Mouse (Mus musculus) B cell, adult 2 months (primary cell): Measurements from ENCODE around the gene Bcas3.

ENCODE experiments used
- DNase-seq, 2 experiments: peaks; one replicate each; pipeline ENCODE4 v3.0.0; 2022

The Bcas3 gene

DNA sequence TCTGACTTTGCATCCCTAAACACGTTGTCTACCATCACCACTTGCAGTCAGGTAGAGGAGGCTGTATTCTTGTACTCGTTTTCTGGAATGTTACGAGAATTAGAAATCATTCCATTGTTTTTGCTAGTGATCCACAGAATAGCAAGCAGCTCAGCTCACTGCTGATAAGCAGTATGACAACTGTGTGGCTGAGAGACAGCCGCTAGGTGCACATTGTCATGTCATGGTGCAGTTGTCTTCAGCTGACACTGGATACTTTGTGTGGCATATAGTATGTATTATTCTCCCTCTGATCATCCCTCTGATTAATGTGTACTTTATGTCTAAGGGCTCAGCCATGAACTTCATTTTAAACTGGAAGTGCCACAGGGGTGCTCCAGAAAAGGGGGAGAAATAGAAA is 190.3 kb downstream of the Bcas3 start:
- no peak for DNase-seq

DNA sequence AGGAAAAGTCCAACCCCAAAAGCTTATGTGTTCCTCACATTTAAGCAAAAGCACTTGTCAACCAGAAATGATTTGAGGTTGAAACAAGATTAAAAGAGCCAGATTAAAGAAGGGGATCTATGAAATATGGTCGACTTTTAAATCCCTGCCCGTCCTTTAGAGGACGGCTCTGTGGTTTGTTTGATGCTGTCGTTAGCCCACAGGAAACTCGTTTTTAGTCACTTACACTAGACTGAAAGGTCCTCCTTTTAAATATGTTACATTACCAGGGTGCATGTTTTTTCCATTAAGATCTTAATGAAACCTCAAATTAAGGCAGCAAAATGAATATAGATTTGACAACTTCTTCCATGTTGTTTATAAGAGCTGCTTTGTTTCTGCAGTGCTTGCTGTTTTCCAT is 192.6 kb downstream of the Bcas3 start:
- no peak for DNase-seq

- no peak for DNase-seq
These were observed 195.0 kb downstream of the Bcas3 start for GRCm38 (mm10) chr11:85547966-85548365.

GRCm38 (mm10) chr11:85549651-85550050 is 196.7 kb downstream of the Bcas3 start:
- DNase-seq: no peak

- DNase-seq: no peak
These were observed 202.1 kb downstream of the Bcas3 start for GRCm38 (mm10) chr11:85555066-85555465.

DNA sequence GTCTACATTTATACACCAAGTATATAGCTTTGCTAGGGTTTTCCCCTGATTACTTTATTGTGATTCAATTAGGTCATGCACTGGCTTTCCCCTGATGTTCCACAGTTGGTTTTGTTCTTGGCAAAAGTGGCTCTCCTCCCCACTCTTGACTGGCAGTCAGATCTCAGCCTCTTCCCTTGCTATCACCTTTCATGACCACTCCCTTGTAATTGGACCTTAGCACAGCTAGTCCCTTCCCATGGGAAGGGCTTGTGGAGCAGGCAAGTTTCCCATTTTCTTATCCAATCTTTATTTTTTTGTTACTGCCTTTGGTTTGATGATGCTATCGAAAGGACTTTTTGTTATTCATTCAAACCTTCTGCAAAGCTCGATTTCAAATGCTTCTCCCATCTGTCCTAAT is 202.8 kb downstream of the Bcas3 start:
- DNase-seq: no peak

DNA sequence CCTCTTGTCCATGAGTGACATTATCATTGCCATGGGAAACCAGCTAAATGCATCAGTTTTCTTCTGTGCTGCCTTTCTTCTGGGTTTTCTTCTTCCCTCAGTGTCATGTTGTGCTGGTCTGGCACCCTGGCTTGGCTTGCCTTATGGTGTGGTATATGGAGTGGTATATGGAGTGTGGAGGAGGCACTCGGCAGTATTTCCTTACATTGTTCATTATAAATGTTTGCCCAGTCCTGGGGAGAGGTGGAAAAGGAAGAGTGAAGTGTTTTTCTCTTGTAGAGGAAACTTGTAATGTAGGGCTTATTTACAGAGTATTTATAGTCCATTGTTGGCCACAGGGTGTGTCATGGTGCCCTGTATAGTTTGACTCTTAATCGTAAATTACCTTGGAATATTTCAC is 212.1 kb downstream of the Bcas3 start:
- DNase-seq: no peak

- no peak for DNase-seq
These were observed 218.1 kb downstream of the Bcas3 start for GRCm38 (mm10) chr11:85571040-85571439.

GRCm38 (mm10) chr11:85571936-85572335 is 219.0 kb downstream of the Bcas3 start:
- DNase-seq: no peak

DNA sequence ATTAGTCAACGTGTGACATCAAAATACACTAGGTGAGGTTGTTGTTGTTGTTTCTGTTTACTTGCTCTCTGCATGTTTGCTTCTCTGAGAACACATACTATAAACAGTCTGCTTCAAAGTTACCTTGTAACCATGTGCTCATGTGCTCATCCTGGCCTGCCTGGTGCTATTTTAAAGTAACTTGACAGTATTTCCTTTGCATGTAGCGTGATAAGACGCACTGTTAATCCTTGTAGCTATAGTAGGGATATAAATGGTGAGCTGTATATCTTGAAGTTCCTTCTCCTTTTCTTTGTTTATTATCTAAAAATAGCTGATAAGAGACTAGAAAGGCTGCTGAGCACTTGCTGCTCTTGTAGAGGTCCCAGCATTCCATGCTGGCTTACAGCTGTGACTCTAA is 219.6 kb downstream of the Bcas3 start:
- DNase-seq: no peak

GRCm38 (mm10) chr11:85574496-85574895 is 221.5 kb downstream of the Bcas3 start:
- DNase-seq: no peak

DNA sequence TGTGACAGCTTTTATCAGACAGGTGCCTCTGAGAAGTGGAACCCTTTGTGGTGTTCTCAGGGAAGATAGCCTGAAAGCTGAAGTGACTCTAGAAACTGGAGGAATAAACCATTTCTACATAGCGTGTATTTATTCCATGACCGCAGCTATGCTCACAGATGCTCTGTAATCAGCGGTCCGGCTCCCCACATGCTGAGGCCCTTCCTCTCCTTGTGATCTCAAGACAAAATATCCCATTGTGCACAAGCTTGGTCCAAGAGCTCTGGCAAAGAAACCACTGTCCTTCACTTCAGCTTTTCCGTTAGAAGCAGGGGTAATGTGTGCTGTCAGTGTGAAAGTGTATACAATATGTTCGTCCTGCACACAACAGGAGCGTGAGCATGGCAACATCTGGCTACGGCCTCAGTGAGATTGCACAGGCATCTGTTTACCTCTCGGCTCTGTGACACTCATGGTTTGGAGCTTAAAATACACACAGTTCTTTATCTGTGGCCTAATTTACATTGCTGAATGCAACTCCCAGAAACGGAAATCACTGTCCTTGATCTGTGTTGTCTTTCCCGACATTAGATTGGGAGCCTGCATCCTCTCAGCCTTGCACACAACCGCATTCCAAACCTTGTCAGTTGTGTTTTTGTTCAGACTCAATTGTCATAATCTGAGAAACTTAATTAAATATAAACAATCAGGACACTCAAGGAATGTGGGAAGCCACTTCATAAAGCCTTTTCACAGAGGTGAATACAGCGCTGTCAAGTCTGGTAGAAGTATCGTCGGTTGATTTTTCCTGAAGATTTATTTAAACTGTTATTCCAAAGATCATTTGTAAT is 225.1 kb downstream of the Bcas3 start:
- DNase-seq: no peak

- DNase-seq: no peak
These were observed 231.1 kb downstream of the Bcas3 start for GRCm38 (mm10) chr11:85584086-85584485.

DNA sequence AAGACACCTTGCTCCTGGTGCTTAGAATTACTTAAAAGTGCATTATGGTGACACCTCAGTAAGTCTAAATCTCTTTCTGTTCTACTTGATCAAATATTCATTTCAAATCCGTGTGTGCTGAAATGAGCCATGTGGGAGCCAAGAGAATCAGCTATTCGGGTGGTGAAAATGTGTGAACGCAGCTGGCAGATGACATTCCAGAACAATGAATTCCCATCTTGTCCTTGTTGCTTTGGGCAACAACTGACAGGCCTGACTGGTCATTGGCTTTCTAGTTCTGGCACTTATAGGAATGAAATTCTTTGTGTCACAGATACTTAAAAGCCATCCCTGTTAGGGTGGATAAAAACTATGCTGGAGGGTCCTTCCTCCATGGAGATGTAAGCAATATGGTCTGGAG is 240.7 kb downstream of the Bcas3 start:
- DNase-seq: no peak

DNA sequence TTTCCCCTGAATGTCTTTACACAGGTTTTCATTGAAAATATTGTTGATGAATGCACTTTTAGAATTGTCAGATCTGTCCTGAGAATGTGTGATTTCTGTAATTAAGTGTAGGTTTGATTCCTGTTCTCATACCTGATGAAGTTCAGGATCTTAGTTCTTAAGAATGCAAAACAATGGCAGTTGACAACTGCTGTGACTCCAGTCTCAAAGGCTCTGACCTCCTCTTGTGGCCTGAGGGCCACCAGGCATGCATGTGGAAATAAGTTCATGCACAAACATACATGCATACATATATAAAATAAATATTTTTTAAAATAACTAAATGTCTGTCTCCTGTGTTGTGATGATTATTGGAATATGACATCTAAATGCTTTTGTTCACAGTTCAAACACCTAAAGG is 246.3 kb downstream of the Bcas3 start:
- no peak for DNase-seq

DNA sequence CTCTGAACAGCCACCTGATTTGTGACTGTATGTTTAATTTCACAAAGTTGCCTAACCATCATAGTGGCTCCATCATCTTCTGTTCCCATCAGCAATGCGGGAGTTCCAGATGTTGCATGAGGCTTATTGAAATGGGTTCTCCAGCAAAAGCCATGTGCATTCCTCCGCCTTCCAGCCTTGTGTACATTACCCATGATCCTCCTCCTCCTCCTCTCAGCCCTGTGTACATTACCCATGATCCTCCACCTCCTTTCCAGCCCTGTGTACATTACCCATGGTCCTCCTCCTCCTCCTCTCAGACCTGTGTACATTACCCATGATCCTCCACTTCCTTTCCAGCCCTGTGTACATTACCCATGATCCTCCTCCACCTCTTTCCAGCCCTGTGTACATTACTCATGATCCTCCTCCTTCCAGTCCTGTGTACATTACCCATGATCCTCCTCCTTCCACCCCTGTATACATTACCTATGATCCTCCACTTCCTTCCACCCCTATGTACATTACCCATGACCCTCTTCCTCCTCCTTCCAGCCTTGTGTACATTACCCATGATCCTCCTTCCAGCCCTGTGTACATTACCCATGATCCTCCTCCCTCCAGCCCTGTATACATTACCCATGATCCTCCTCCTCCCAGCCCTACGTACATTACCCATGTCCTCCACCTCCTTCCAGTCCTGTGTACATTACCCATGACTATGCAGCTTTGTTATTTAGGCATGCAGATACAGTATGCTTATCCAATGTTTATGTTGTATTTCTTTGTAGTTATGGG is 250.8 kb downstream of the Bcas3 start:
- no peak for DNase-seq

- no peak for DNase-seq
These were observed 256.5 kb downstream of the Bcas3 start for GRCm38 (mm10) chr11:85609303-85609940.

GRCm38 (mm10) chr11:85613035-85613434 is 260.1 kb downstream of the Bcas3 start:
- DNase-seq: no peak

DNA sequence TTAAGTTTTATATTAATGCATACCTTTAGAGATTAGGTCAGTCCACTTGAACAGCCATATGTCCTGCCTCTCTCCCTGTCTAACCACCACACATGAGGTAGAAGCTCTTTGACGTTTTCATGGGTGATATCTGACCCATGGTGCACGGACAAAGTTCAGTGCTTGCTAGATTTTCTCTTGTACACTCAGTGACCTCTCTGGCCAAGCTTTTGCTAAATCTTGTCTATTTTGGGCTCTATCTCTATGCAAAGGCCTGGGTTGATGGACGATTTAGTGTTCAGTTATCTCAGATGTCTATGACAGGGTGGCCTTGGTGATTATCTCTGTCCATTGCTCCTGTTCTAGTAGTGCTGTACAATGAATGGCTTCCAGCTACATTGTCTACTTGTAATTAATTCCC is 260.6 kb downstream of the Bcas3 start:
- DNase-seq: no peak

- DNase-seq: no peak
These were observed 261.5 kb downstream of the Bcas3 start for GRCm38 (mm10) chr11:85614431-85614830.

DNA sequence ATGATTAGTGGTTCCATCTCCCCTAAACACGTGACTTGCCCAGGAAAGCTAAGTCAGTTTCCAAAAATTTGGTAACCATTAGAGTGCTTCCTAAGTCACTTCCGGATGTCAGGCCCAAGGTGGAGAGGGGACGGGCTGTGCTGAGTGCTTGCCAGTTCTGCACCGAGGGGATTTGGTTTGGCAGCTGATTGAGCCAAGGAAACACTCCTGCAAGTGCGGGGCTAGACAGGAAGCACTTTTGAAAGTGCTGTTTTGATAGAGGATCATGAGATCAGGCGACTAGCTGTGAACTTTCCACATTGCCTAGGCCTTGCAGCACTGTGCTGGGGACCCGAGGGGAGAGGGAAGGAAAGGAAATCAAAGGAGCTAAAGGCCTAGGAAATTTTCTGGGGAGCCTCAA is 262.5 kb downstream of the Bcas3 start:
- DNase-seq: no peak

DNA sequence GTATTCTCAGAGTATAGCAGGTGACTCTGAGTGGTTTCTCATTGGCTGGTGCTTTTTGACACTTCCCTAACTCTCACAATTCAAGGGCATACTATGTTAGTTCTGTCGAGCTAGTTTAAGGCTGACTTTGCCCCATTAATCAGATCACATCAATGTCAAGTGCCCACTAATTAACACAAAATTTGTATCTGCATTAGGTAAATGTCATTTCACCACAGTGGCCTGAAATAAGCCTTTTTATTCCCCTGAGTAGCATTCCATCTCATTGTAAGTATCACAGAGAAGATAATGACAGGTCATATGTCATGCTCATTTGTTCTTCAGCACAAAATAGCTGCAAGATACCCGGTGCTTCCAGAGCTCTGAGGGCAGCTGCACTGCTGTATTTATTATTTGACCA is 268.5 kb downstream of the Bcas3 start:
- no peak for DNase-seq

- no peak for DNase-seq
These were observed 269.0 kb downstream of the Bcas3 start for GRCm38 (mm10) chr11:85621994-85622393.

DNA sequence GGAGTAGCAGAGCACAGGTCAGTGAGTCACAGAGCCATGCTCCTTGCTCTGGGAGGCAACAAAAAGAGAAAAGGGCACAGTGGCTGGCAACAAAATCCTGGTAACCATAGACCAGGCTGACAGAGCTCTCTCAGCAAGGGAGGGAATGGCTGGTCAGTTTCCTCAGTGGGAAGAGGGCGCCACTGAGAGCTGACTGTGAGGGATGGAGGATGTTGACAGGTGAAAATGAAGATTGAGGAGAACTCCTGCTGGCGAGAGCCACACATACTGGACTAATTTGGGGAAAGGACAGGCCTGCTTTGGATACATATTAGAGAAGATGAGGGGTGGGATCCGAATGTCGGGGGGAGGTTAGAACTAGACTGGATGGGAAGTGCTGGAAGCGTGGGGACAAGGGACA is 272.2 kb downstream of the Bcas3 start:
- DNase-seq: no peak
